Mouse (Mus musculus) small intestine, adult 2 months (tissue): ENCODE results near the gene Atp8a2. TPM values are rescaled to one million over a fixed set of nuclear protein-coding genes. Genes with fewer than 3 reads are reported as not detected.

ENCODE experiments used
- H3K27ac ChIP-seq: fragments of 200-500 bp; 2 replicates; pipeline ENCODE4 v1.5.1; 2012; ENCODE audit warnings: low read depth, low read length, control low read depth, inconsistent platforms; ENCODE audit not compliant: insufficient read depth
- H3K27me3 ChIP-seq: fragments of 200-500 bp; 2 replicates; pipeline ENCODE4 v1.6.1; 2012; ENCODE audit warnings: mild to moderate bottlenecking, moderate library complexity, low read length, inconsistent platforms; ENCODE audit not compliant: control insufficient read depth, insufficient read depth
- H3K36me3 ChIP-seq: fragments of 200-500 bp; 2 replicates; pipeline ENCODE4 v1.6.1; 2012; ENCODE audit warnings: mild to moderate bottlenecking, low read length, control low read depth, inconsistent platforms; ENCODE audit not compliant: control insufficient read depth, insufficient read depth
- H3K4me1 ChIP-seq: fragments of 200-500 bp; 2 replicates; pipeline ENCODE4 v1.6.1; 2012; ENCODE audit warnings: low read length, inconsistent platforms, mixed read lengths; ENCODE audit not compliant: control insufficient read depth, insufficient read depth, insufficient read length
- H3K4me3 ChIP-seq: fragments of 200-500 bp; 2 replicates; pipeline ENCODE4 v1.5.1; 2012; ENCODE audit warnings: low read depth, mild to moderate bottlenecking, control low read depth, inconsistent platforms, low read length, moderate library complexity
- CTCF ChIP-seq: fragments of 200-500 bp; IDR thresholded peaks from 2 replicates; pipeline ENCODE4 v1.5.1; 2012; ENCODE audit warnings: low read depth, mild to moderate bottlenecking, control low read depth, inconsistent platforms, low read length, moderate library complexity, mixed read lengths; ENCODE audit not compliant: insufficient replicate concordance, insufficient read length; ENCODE audit errors: extremely low read depth
- POLR2A ChIP-seq: fragments of 200-500 bp; IDR thresholded peaks from 2 replicates; pipeline ENCODE4 v1.6.1; 2012; ENCODE audit warnings: low read depth, mild to moderate bottlenecking, control low read depth, inconsistent platforms, low read length, moderate library complexity
- WGBS: fragments of 180-500 bp; shearing (Covaris S2); methylation state at CpG from one replicate; pipeline ENCODE4 v1.1.7; 2018; 5-methylcytosine and 5-hydroxymethylcytosine counted together
- polyA plus RNA-seq: library from polyadenylated mRNA; depleted of rRNA; stranded (reverse); fragments of >200 nt; gene quantifications from 2 replicates; pipeline ENCODE4 v1.2.3, GENCODE M21; 2012

Gene Atp8a2
- polyA plus RNA-seq, 1 experiment = 3.7 TPM

DNA sequence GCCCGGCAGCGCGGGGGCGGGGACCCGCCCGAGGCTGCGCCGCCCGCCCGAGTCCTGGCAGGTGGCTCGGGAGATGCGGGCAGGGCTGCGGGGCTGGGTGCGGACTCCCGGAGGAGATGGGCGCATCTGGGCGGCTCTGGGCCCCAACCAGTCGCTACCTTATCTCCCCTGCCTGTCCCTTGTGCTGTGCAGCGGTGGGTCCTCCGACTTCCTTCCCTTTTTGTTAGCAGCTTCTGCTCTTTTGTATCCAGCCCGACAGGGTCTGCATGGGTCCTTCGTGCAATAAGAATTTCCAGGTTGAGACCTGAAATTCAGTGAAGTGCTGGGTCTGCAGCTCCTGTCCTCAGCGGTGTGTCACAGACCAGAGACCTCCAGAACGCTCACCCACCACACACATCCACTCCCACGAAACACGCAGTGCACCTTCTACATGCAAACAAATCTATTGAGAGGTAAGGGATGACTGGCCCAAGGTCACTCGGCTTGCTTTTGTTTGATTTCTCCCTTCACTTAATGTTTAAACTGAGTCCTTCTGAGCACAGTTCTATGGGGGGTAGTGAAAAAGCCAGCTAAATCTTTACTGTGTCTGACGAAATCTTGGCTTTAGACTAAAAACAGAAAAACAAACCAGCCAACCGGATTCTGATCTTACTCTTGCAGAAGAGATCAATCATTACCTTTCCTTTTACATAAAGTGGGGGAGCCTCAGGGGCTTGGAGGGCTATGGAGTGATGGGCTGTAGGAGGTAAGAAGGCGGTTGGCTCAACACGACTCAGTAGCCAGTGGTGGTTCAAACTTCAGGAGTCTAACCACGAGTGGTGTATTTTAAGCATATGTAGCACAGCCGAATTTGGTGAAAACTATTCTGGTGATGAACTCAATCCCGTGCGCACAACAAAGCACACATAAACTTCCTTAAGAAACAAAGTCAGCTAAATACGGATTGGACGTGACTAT is 19.1 kb downstream of the Atp8a2 start:
- H3K27me3 ChIP-seq = no peaks in the 10 kb centered on the region
- peaks cover 5% of the 10 kb centered on the region; the same call in 1 of the 2 replicates for H3K36me3 ChIP-seq
- WGBS = 8% methylated on average over 37 of the region's 37 CpGs
- no peak for TF ChIP-seq CTCF
- H3K4me3 ChIP-seq = peak overlapping the region; percentile 71
- peak overlapping the region; percentile 88 for H3K27ac ChIP-seq
- peaks cover 12% of the 10 kb centered on the region for H3K4me1 ChIP-seq

DNA sequence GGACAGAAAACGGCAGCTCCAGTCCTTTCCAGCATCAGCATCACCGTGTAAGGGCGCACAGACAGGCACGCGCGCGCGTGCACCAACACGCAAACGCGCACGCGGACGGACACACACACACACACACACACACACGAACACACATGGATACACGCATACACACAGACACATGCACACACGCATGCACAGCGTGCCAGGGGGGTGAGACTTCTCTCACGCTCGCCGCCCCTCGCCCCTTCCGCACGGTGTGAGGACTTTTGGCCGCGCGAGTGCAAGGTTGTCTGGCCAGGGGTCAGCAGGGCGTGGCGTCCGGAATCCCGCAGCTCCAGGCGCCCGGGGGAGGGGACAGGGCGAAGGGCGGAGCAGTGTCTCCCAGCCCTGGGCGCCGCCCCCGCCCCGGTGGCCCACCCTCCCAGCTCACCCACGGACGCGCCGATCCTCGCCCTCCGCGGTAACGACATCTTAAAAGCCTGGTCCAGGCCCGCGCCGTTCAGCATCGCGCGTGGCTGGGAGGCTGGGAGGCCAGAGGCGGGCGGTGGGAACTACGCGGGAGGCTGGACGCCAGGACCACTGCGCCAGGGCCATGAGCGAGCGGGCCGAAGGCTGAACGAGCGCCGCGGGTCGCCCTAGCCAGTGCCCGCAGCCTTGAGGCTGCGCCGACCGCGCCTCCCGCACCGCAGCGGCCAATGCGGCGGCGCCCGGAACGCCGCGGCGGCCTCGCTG is 19.9 kb downstream of the Atp8a2 start:
- Histone ChIP-seq H3K27ac (peak overlapping the region; percentile 88), H3K4me1 (peaks cover 21% of the 10 kb centered on the region), H3K4me3 (peak overlapping the region; percentile 71), H3K36me3 (peaks cover 5% of the 10 kb centered on the region; the same call in 1 of the 2 replicates), H3K27me3 (no peaks in the 10 kb centered on the region)
- peak; percentile 20; the same call in 1 of the 2 replicates for TF ChIP-seq POLR2A
- TF ChIP-seq CTCF = no peak
- WGBS = under 1% methylated on average over 80 of the region's 84 CpGs

DNA sequence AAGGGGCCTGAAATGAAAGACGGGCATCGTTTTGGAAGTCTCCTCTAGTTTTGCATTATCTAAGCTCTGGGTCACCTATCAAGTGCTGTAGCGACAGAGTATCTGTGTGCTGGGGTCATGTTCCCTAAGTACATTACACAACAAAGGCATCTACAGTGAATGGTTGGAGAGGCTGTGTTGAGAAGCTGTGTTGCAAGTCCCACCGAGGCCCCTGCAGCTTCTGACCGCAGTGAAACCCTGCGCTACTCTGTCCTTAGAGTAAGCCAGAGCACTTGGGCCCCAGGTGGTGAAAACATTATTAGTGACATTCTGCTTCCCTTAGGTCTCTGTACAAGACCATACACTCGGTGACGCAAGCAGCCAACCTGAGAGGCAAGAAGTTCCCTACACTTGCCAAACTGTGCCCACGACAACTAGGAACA is 20.5 kb downstream of the Atp8a2 start:
- TF ChIP-seq CTCF = no peak

GRCm38 (mm10) chr14:60172286-60173055 is 24.5 kb downstream of the Atp8a2 start:
- no peaks in the 10 kb centered on the region for H3K36me3 ChIP-seq
- no peak for TF ChIP-seq CTCF
- TF ChIP-seq POLR2A = no peak
- peaks cover 29% of the 10 kb centered on the region for H3K4me1 ChIP-seq
- no peaks in the 10 kb centered on the region for H3K27me3 ChIP-seq
- WGBS = 20% methylated on average over 12 of the region's 12 CpGs
- no peak overlapping the region for H3K4me3 ChIP-seq
- H3K27ac ChIP-seq = peak overlapping the region; percentile 67

More for the DNA sequence above, 20.5 kb downstream of the Atp8a2 start:
- no peaks in the 10 kb centered on the region for H3K27me3 ChIP-seq
- 10% methylated on average over 9 of the region's 9 CpGs for WGBS
- peak overlapping the region; percentile 73 for H3K27ac ChIP-seq
- H3K4me3 ChIP-seq = peak overlapping the region; percentile 71
- peaks cover 25% of the 10 kb centered on the region for H3K4me1 ChIP-seq
- peaks cover 5% of the 10 kb centered on the region; the same call in 1 of the 2 replicates for H3K36me3 ChIP-seq

- Histone ChIP-seq H3K27ac (peak overlapping the region; percentile 74), H3K27me3 (no peaks in the 10 kb centered on the region), H3K36me3 (no peaks in the 10 kb centered on the region), H3K4me3 (no peak overlapping the region), H3K4me1 (peaks cover 26% of the 10 kb centered on the region; the same call in 1 of the 2 replicates)
- TF ChIP-seq CTCF (no peak), POLR2A (no peak)
- 29% methylated on average over 16 of the region's 16 CpGs for WGBS
These were observed 26.0 kb downstream of the Atp8a2 start for GRCm38 (mm10) chr14:60170845-60171610.

DNA sequence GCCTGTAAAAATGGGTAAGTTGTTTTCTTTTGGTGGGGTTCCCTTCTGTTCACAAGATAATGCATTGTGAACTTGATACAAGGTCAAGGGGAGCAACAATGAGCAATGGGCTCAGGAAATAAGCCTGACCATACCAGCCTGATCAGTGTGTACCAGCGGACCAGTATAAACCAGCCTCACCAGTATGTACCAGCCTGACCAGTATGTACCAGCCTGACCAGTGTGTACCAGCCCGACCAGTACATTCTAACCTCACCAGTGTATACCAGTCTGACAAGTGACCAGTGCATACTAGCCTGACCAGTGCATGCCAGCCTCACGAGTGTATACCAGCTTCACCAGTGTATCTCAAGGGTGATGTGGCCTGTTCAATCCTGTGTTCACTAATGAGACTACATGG is 33.6 kb downstream of the Atp8a2 start:
- Histone ChIP-seq H3K4me1 (no peaks in the 10 kb centered on the region), H3K36me3 (no peaks in the 10 kb centered on the region), H3K4me3 (no peak overlapping the region), H3K27ac (no peak overlapping the region), H3K27me3 (no peaks in the 10 kb centered on the region)
- no peak for TF ChIP-seq POLR2A
- 94% methylated on average over 3 of the region's 3 CpGs for WGBS
